Mouse (Mus musculus): ENCODE data around the gene Gm28539.

DNA sequence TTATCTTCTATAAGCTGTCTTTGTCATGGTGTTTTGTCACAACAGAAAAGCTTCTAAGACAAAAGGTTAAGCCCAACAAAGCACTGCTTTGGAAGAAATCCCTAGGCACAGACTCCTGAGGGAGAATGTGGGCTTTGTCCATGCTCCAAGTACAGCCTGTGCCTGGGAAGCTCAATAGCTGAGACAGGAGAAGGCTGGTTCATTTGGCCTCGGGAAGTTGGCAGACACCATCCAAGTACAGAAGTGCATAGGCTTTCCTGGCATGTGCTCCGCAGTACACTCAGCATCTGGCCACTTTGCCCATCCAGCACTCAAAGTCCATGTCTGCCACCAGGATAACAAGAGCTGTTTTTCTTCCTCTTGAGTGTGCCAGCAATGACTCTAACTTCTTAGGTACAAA lies 30.6 kb upstream of the Gm28539 start:
- TF ChIP-seq MAX (IDR thresholded peaks at IDR 0.05; ENCODE audit: low read length) (no peak), MEF2A (IDR thresholded peaks at IDR 0.05; ENCODE audit: extremely low read depth, insufficient replicate concordance, low read depth, low read length, poor library complexity, severe bottlenecking) (no peak), POLR2A (IDR thresholded peaks at IDR 0.05; ENCODE audit: control insufficient read depth in 1 of 2, insufficient read depth in 1 of 2, low read depth in 1 of 2, low read length in 2 of 2, poor library complexity in 1 of 2) (no peak), EP300 (IDR thresholded peaks at IDR 0.05; ENCODE audit: low read depth in 1 of 2, low read length in 2 of 2) (no peak), UBTF (IDR thresholded peaks at IDR 0.05; ENCODE audit: borderline replicate concordance, insufficient read depth, low read depth, low read length) (no peak), CTCF (IDR thresholded peaks at IDR 0.05 in 2 of 3, conservative IDR thresholded peaks at IDR 0.05 in 1 of 3; ENCODE audit: control insufficient read depth in 1 of 3, insufficient read depth in 1 of 3, low read depth in 2 of 3, low read length in 3 of 3, poor library complexity in 1 of 3, severe bottlenecking in 1 of 3) (no peak), ZKSCAN1 (IDR thresholded peaks at IDR 0.05; ENCODE audit: low read depth, low read length) (no peak), CHD1 (IDR thresholded peaks at IDR 0.05; ENCODE audit: low read depth, low read length) (no peak), TAL1 (IDR thresholded peaks at IDR 0.05; ENCODE audit: low read length) (no peak), USF1 (IDR thresholded peaks at IDR 0.05; ENCODE audit: low read depth, low read length) (no peak), USF2 (IDR thresholded peaks at IDR 0.05; ENCODE audit: borderline replicate concordance in 1 of 2, insufficient read depth in 1 of 2, low read depth in 1 of 2, low read length in 2 of 2) (no peak)
